Mouse (Mus musculus) left cerebral cortex, postnatal 25 days (tissue): ENCODE results near the gene Neurl3. TPM values are rescaled to one million over a fixed set of nuclear protein-coding genes. Genes with fewer than 3 reads are reported as not detected.

Source experiments
- DNase-seq, 2 experiments: peaks; one replicate each; pipeline ENCODE4 v3.0.0; 2022; ENCODE audit warnings: low spot score in 2 of 2, mixed read lengths in 1 of 2
- intact Hi-C: fragments of 180-260 bp; cut with DNase I; formaldehyde crosslinking; loops from one replicate; pipeline ENCODE4 v1.15.1; 2025
- total RNA-seq, 2 experiments: library from RNA; stranded (reverse); gene quantifications; 2 replicates each; pipeline ENCODE4 v1.2.3; 2021

Gene Neurl3
- total RNA-seq, 2 experiments from 2014 or later, result 0.71 TPM; not detected in 1

- no peak for DNase-seq
- intact Hi-C loops, result no loop called here
Measured at GRCm38 (mm10) chr1:36299676-36300075, 25.2 kb upstream of the Neurl3 start.

DNA sequence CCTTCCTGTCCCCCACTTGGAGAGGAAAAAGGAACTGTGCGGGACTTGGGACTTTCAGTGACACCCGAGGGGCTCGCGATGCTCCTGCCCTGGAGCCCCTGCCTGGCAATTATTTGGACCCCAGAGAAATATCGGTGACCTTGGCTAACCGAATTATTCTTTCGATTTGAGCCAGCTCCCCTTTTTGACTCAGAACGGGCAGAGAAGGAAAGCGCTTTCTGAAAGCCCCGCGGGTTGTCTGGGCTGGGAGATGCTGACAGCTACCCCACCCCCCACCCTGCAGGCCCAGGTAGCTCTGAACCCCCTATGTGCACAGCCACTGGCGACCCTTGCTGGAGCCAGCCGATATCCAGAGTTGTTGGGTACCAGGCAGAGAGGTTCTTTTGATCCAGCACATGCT lies 24.6 kb upstream of the Neurl3 start:
- no peak for DNase-seq
- intact Hi-C loops, result no loop called here

GRCm38 (mm10) chr1:36298107-36298506 lies 23.6 kb upstream of the Neurl3 start:
- intact Hi-C loops, result no loop called here

GRCm38 (mm10) chr1:36296466-36297149 lies 22.1 kb upstream of the Neurl3 start:
- no peak for DNase-seq
- intact Hi-C loops, result no loop called here

More at GRCm38 (mm10) chr1:36298107-36298506, 23.6 kb upstream of the Neurl3 start:
- no peak for DNase-seq

DNA sequence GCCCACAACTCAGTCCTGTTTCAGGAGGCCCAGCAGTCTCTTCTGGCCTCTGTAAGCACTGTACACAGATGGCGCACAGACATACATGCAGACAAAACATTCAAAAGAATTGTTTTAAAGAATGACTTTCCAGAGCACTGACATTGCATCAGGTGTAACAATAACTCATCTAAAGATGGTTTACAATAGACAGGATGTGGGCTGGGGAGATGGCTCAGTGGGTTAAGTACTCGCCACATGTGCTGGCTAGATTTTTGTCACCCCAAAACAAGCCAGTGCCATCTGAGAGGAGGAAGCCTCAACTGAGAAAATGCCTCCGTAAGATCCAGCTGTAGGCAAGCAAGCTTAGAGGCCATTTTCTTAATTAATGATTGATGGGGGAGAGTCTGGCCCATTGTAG lies 19.9 kb upstream of the Neurl3 start:
- intact Hi-C loops, result no loop called here
- no peak for DNase-seq

DNA sequence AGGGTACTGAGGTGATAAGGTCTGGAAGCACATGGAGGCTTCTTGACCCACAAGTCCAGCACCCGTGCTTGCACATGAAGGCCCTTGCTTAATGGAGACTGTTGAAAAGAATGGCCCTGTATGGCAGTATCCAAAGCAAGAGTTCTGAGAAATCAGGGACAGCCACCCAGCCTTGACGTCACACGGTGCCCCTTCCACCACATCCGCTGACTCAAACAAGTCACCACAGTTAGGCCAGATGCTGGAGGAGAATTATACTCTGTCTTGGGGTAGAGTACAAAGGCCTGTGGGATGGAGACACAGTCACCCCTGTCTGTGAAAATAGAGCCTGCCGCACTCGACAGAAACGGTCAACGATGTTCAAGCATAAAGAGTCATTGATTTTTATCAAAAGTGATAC lies 19.0 kb upstream of the Neurl3 start:
- intact Hi-C loops, result no loop called here
- no peak for DNase-seq

DNA sequence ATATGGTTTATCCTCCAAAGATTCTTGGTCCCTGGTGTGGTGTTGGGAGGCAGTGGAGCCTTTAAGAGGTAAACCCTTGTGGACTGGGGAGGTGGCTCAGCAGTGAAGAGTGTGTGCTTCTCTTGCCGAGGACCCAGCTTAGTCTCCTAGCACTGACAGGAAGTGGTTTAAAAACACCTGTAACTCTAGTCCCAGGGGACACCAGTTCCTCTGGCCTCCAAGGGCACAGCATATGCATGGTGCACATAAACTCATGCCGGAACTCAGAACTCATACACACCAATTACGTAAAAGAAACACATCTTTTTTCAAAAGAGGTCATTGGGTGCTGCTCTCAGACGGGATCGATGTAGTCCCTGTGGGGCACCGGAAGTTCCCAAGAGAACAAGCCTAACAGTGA lies 7.4 kb upstream of the Neurl3 start:
- intact Hi-C loops, result no loop called here

GRCm38 (mm10) chr1:36280938-36281337 lies 6.5 kb upstream of the Neurl3 start:
- intact Hi-C loops, result no loop called here
- no peak for DNase-seq

More for the DNA sequence above, 7.4 kb upstream of the Neurl3 start:
- no peak for DNase-seq

- intact Hi-C loops, result loop anchor here (5.0 kb wide), 1 partner anchor 1387 kb away; no protein-coding TSS in a partner anchor
- DNase-seq, result peak; percentile 76
Measured at GRCm38 (mm10) chr1:36279202-36279601, 4.7 kb upstream of the Neurl3 start.

- DNase-seq, result peak; percentile 66 to 68
- intact Hi-C loops, result loop anchor here (2.0 to 5.0 kb wide), 2 partner anchors 21 to 1385 kb away; no protein-coding TSS in a partner anchor
Measured at GRCm38 (mm10) chr1:36277267-36278060, 3.0 kb upstream of the Neurl3 start.

GRCm38 (mm10) chr1:36275635-36276389 lies 1.3 kb upstream of the Neurl3 start:
- intact Hi-C loops, result loop anchor here (2.0 to 5.0 kb wide), 2 partner anchors 19 to 1384 kb away; no protein-coding TSS in a partner anchor
- no peak for DNase-seq

DNA sequence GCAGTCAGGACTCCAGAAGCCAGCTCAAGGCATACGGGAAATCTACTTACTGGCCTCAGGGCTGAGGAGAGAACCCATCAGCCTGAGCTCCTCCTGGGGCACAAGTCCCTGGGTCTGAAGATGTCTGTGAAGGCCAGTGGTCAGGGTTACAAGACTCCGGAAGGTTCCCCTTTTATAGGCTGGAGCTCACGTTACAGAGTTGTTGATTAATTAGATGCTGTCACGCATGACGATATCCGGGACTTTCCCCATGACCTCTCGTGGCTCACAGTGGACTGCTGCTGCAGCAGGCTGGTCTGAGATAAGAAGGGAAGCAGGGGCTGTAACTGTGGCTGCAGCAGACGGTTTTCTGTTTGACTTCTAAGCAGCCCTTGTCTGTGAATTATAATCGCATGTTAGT lies 1.2 kb downstream of the Neurl3 start:
- intact Hi-C loops, result no loop called here
- DNase-seq, result no peak

GRCm38 (mm10) chr1:36272546-36272945 lies 1.9 kb downstream of the Neurl3 start:
- intact Hi-C loops, result no loop called here
- DNase-seq, result no peak

GRCm38 (mm10) chr1:36271516-36272230 lies 2.8 kb downstream of the Neurl3 start:
- intact Hi-C loops, result no loop called here

DNA sequence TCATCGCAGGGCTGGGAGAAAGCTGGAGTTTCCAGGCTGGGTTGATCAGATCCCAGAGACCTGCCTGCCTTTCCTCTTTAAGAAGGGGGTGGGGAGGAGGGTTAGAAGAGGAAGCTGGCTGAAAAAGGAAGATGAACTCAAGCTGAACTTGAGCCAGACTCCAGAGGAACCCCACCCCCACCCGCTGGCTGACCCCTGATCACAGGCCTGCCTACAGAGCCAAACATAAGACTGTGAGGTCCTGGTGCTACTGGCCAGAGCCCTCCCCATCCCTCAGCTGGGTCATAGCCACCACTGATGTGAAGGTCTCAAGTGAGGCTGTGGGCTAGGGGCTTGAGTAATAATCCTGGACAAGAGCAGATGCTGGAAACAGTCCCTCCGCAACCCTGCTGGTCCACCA lies 3.8 kb downstream of the Neurl3 start:
- intact Hi-C loops, result no loop called here
- no peak for DNase-seq

More at GRCm38 (mm10) chr1:36271516-36272230, 2.8 kb downstream of the Neurl3 start:
- DNase-seq, result no peak

DNA sequence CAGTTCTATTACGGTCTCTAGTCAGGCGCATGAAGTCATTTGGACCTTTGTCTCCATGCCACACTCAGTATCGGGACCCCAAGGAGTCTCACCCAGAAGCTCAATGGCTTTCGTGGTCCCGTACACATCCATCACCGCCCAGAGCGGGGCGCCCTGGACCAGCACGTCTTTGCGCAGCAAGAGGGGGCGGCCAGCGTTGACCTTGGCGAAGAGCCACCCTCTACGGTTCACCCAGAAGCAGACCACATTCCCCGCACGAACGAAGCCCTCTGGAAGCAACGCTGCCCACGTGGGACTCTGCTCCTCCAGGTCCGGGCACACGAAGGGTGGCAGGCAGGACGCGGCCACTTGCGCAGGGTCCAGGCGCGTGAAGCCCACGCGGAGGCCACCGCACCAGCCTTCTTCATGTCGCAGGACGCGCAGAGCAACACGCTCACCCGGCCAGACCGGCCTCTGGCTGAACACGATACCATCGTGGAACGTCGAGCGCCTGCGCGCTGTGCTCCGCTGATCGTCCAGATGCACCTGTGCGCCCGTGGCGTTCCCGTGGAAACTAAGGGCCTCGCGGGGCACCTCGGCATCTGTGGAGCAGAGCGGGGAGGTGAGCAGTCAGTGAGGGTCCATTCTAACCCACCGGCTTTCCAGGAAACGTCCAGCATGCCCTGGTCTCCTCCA lies 5.2 kb downstream of the Neurl3 start:
- intact Hi-C loops, result no loop called here
- DNase-seq, result no peak

- no peak for DNase-seq
- intact Hi-C loops, result no loop called here
Measured at GRCm38 (mm10) chr1:36267595-36267994, 6.9 kb downstream of the Neurl3 start.

GRCm38 (mm10) chr1:36266293-36266692 lies 8.2 kb downstream of the Neurl3 start:
- intact Hi-C loops, result no loop called here
- no peak for DNase-seq
